Mouse (Mus musculus): ENCODE data around the gene Hs6st3. TPM values are rescaled to one million over a fixed set of nuclear protein-coding genes. Genes with fewer than 3 reads are reported as not detected.
A peak's percentile ranks its signal among the peaks of the same experiment; 100 is the strongest.

The Hs6st3 gene
- polyA plus RNA-seq, 1 experiment from 2014 or later: 0.08 TPM

- 91% methylated on average over 7 of the region's 7 CpGs for WGBS
- TF ChIP-seq CTCF (IDR thresholded peaks at IDR 0.05; ENCODE audit: low read depth): no peak
- Histone ChIP-seq H3K4me1 (replicated peaks; ENCODE audit: insufficient read depth, low read length) (no peaks in the 10 kb centered on the region), H3K27ac (no peak overlapping the region), H3K4me3 (replicated peaks; ENCODE audit: low read depth, low read length) (no peak overlapping the region), H3K27me3 (ENCODE audit: insufficient read depth, low read length) (no peaks in the 10 kb centered on the region), H3K4me2 (ENCODE audit: low read length) (no peak overlapping the region), H3K9ac (ENCODE audit: low read depth, low read length) (no peak overlapping the region), H3K36me3 (ENCODE audit: insufficient read depth, low read length) (no peaks in the 10 kb centered on the region), H3K9me3 (replicated peaks; ENCODE audit: low read length) (no peaks in the 10 kb centered on the region)
- DNase-seq (ENCODE audit: low spot score): no peak
- no peak for ATAC-seq (replicated peaks; ENCODE audit: low FRiP score, low read depth)
These were observed 231.9 kb downstream of the Hs6st3 start for GRCm38 (mm10) chr14:119370013-119370412.

DNA sequence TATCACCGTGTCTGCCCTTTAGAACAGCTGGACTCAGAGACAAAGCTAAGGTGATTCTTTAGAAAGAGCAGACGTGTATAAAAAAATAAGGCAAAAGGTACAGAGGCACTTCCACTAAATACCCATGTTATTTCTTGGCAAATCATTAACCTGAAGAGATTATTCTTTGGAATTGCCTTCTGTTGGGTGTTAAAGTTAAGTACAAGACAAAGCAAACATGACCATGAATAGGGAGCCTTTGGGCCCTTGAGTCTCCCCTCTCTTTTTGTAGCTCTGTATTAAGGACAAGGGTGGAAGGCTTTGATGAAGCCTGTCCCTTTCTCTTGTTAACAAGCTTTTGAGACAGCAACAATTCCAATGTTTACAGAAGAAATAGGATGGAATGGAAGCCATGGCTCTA lies 241.2 kb downstream of the Hs6st3 start:
- Histone ChIP-seq H3K27me3 (ENCODE audit: insufficient read depth, low read length) (no peaks in the 10 kb centered on the region), H3K9me3 (replicated peaks; ENCODE audit: low read length) (no peaks in the 10 kb centered on the region), H3K27ac (no peak overlapping the region), H3K4me2 (ENCODE audit: low read length) (no peak overlapping the region), H3K36me3 (ENCODE audit: insufficient read depth, low read length) (no peaks in the 10 kb centered on the region), H3K4me1 (replicated peaks; ENCODE audit: insufficient read depth, low read length) (no peaks in the 10 kb centered on the region), H3K9ac (ENCODE audit: low read depth, low read length) (no peak overlapping the region), H3K4me3 (replicated peaks; ENCODE audit: low read depth, low read length) (no peak overlapping the region)
- DNase-seq (ENCODE audit: low spot score) (peak; percentile 10), ATAC-seq (replicated peaks; ENCODE audit: low FRiP score, low read depth) (no peak)
- 59% methylated on average over 2 of the region's 2 CpGs for WGBS
- no peak for TF ChIP-seq CTCF (IDR thresholded peaks at IDR 0.05; ENCODE audit: low read depth)

- no peak for TF ChIP-seq CTCF (IDR thresholded peaks at IDR 0.05; ENCODE audit: low read depth)
- Histone ChIP-seq H3K36me3 (ENCODE audit: insufficient read depth, low read length) (no peaks in the 10 kb centered on the region), H3K27ac (no peak overlapping the region), H3K9me3 (replicated peaks; ENCODE audit: low read length) (no peaks in the 10 kb centered on the region), H3K27me3 (ENCODE audit: insufficient read depth, low read length) (no peaks in the 10 kb centered on the region), H3K4me3 (replicated peaks; ENCODE audit: low read depth, low read length) (no peak overlapping the region), H3K9ac (ENCODE audit: low read depth, low read length) (no peak overlapping the region), H3K4me2 (ENCODE audit: low read length) (no peak overlapping the region), H3K4me1 (replicated peaks; ENCODE audit: insufficient read depth, low read length) (no peaks in the 10 kb centered on the region)
- 93% methylated on average over 10 of the region's 10 CpGs for WGBS
- ATAC-seq (replicated peaks; ENCODE audit: low FRiP score, low read depth) (no peak), DNase-seq (ENCODE audit: low spot score) (no peak)
These were observed 263.5 kb downstream of the Hs6st3 start for GRCm38 (mm10) chr14:119401618-119402017.

DNA sequence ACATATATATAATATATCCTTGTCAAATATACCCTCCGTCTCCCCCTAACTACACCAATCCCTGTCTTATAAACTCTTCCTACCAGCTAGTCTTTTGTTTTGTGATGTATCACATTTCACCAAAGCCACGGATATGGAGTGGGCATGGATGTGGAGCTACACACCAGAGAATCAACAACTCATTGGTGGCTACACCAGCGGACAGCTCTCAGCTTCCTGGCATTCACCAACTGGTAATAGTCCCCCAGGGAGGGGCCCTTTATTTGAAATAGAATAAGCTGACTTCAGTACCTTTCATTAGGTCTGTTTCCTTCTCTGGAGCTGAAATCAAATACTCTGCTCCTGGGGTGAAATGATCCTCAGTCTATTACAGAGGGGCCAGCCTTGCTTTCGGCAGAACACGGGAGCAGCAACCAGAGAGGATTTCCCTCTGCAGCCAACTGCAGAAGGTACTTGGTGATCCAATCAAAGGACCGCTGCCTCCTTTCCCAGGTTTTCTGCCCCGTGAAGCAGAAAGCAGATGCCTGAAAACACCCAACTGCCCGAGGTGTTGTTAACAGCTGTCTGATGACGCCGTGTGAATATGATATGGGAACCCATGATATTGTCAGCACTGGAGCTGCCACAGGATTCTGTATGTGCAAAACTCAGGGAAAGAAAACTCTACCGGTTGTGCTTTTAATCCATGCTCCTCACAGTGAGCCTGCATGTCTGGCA lies 271.4 kb downstream of the Hs6st3 start:
- Histone ChIP-seq H3K36me3 (ENCODE audit: insufficient read depth, low read length) (no peaks in the 10 kb centered on the region), H3K9me3 (replicated peaks; ENCODE audit: low read length) (no peaks in the 10 kb centered on the region), H3K27ac (no peak overlapping the region), H3K4me3 (replicated peaks; ENCODE audit: low read depth, low read length) (no peak overlapping the region), H3K4me1 (replicated peaks; ENCODE audit: insufficient read depth, low read length) (no peaks in the 10 kb centered on the region), H3K27me3 (ENCODE audit: insufficient read depth, low read length) (no peaks in the 10 kb centered on the region), H3K9ac (ENCODE audit: low read depth, low read length) (no peak overlapping the region), H3K4me2 (ENCODE audit: low read length) (peak overlapping the region; percentile 21)
- ATAC-seq (replicated peaks; ENCODE audit: low FRiP score, low read depth): 0 out of 2 replicates have a peak, but pooled peaks have one; percentile 46
- 37% methylated on average over 11 of the region's 11 CpGs for WGBS
- TF ChIP-seq CTCF (IDR thresholded peaks at IDR 0.05; ENCODE audit: low read depth): no peak
- peak; percentile 39 for DNase-seq (ENCODE audit: low spot score)

- Histone ChIP-seq H3K36me3 (ENCODE audit: insufficient read depth, low read length) (no peaks in the 10 kb centered on the region), H3K9me3 (replicated peaks; ENCODE audit: low read length) (no peaks in the 10 kb centered on the region), H3K4me3 (replicated peaks; ENCODE audit: low read depth, low read length) (no peak overlapping the region), H3K4me1 (replicated peaks; ENCODE audit: insufficient read depth, low read length) (no peaks in the 10 kb centered on the region), H3K27ac (no peak overlapping the region), H3K9ac (ENCODE audit: low read depth, low read length) (no peak overlapping the region), H3K27me3 (ENCODE audit: insufficient read depth, low read length) (no peaks in the 10 kb centered on the region), H3K4me2 (ENCODE audit: low read length) (no peak overlapping the region)
- ATAC-seq (replicated peaks; ENCODE audit: low FRiP score, low read depth) (no peak), DNase-seq (ENCODE audit: low spot score) (no peak)
- 89% methylated on average over 5 of the region's 5 CpGs for WGBS
- no peak for TF ChIP-seq CTCF (IDR thresholded peaks at IDR 0.05; ENCODE audit: low read depth)
These were observed 284.8 kb downstream of the Hs6st3 start for GRCm38 (mm10) chr14:119422894-119423293.

- ATAC-seq (replicated peaks; ENCODE audit: low FRiP score, low read depth): no peak
- Histone ChIP-seq H3K4me2 (ENCODE audit: low read length) (no peak overlapping the region), H3K27me3 (ENCODE audit: insufficient read depth, low read length) (no peaks in the 10 kb centered on the region), H3K27ac (no peak overlapping the region), H3K4me1 (replicated peaks; ENCODE audit: insufficient read depth, low read length) (no peaks in the 10 kb centered on the region), H3K36me3 (ENCODE audit: insufficient read depth, low read length) (no peaks in the 10 kb centered on the region), H3K4me3 (replicated peaks; ENCODE audit: low read depth, low read length) (no peak overlapping the region), H3K9me3 (replicated peaks; ENCODE audit: low read length) (no peaks in the 10 kb centered on the region), H3K9ac (ENCODE audit: low read depth, low read length) (no peak overlapping the region)
- 43% methylated on average over 4 of the region's 4 CpGs for WGBS
- no peak for TF ChIP-seq CTCF (IDR thresholded peaks at IDR 0.05; ENCODE audit: low read depth)
- DNase-seq (ENCODE audit: low spot score): no peak
These were observed 312.3 kb downstream of the Hs6st3 start for GRCm38 (mm10) chr14:119450471-119450870.

- H3K4me3 ChIP-seq (replicated peaks; ENCODE audit: low read depth, low read length): no peak overlapping the region
- no peak for ATAC-seq (replicated peaks; ENCODE audit: low FRiP score, low read depth)
- H3K27ac ChIP-seq: no peak overlapping the region
- H3K9ac ChIP-seq (ENCODE audit: low read depth, low read length): no peak overlapping the region
- TF ChIP-seq CTCF (IDR thresholded peaks at IDR 0.05; ENCODE audit: low read depth): no peak
- DNase-seq (ENCODE audit: low spot score): no peak
- H3K4me1 ChIP-seq (replicated peaks; ENCODE audit: insufficient read depth, low read length): no peaks in the 10 kb centered on the region
- H3K27me3 ChIP-seq (ENCODE audit: insufficient read depth, low read length): no peaks in the 10 kb centered on the region
- no peaks in the 10 kb centered on the region for H3K36me3 ChIP-seq (ENCODE audit: insufficient read depth, low read length)
- no peaks in the 10 kb centered on the region for H3K9me3 ChIP-seq (replicated peaks; ENCODE audit: low read length)
- no peak overlapping the region for H3K4me2 ChIP-seq (ENCODE audit: low read length)
These were observed 313.5 kb downstream of the Hs6st3 start for GRCm38 (mm10) chr14:119451594-119451993.
